Mouse (Mus musculus): ENCODE results near the gene Nfkbiz. TPM values are rescaled to one million over a fixed set of nuclear protein-coding genes. Genes with fewer than 3 reads are reported as not detected.

The Nfkbiz gene
- polyA plus RNA-seq, 1 experiment from 2014 or later, result 3.5 TPM

- no peaks in the 10 kb centered on the region for H3K27me3 ChIP-seq (ENCODE audit: control insufficient read depth, insufficient read depth, low read length)
- peak overlapping the region; percentile 84 for H3K4me2 ChIP-seq
- no peak for ATAC-seq (replicated peaks; ENCODE audit: insufficient number of reproducible peaks, low FRiP score, low TSS enrichment)
- peak overlapping the region; percentile 93 for H3K4me3 ChIP-seq (ENCODE audit: low read depth, low read length)
- no peak overlapping the region for H3K9ac ChIP-seq (ENCODE audit: low read depth, low read length)
- 0 out of 2 replicates have a peak, but pooled peaks cover 2% of the 10 kb centered on the region for H3K36me3 ChIP-seq (ENCODE audit: control insufficient read depth, insufficient read depth, low read length)
- H3K27ac ChIP-seq (ENCODE audit: low read depth, low read length), result peak overlapping the region; percentile 85
- peaks cover 9% of the 10 kb centered on the region for H3K4me1 ChIP-seq (ENCODE audit: control insufficient read depth, insufficient read depth, low read length)
- 42% methylated on average over 18 of the region's 18 CpGs for WGBS (ENCODE audit: insufficient replicate concordance)
- H3K9me3 ChIP-seq (replicated peaks; ENCODE audit: control insufficient read depth, low read length), result no peaks in the 10 kb centered on the region
These were observed 15.8 kb downstream of the Nfkbiz start for GRCm38 (mm10) chr16:55822741-55823397.

- 0 out of 2 replicates have a peak, but pooled peaks cover 5% of the 10 kb centered on the region for H3K36me3 ChIP-seq (ENCODE audit: control insufficient read depth, insufficient read depth, low read length)
- no peaks in the 10 kb centered on the region for H3K27me3 ChIP-seq (ENCODE audit: control insufficient read depth, insufficient read depth, low read length)
- peak overlapping the region; percentile 93 for H3K4me3 ChIP-seq (ENCODE audit: low read depth, low read length)
- peak overlapping the region; percentile 84 for H3K4me2 ChIP-seq
- peak overlapping the region; percentile 86 for H3K9ac ChIP-seq (ENCODE audit: low read depth, low read length)
- no peaks in the 10 kb centered on the region for H3K9me3 ChIP-seq (replicated peaks; ENCODE audit: control insufficient read depth, low read length)
- ATAC-seq (replicated peaks; ENCODE audit: insufficient number of reproducible peaks, low FRiP score, low TSS enrichment), result peak; percentile 95
- H3K4me1 ChIP-seq (ENCODE audit: control insufficient read depth, insufficient read depth, low read length), result peaks cover 9% of the 10 kb centered on the region
- H3K27ac ChIP-seq (ENCODE audit: low read depth, low read length), result peak overlapping the region; percentile 90
- WGBS (ENCODE audit: insufficient replicate concordance), result under 1% methylated on average over 62 of the region's 67 CpGs
These were observed 16.5 kb downstream of the Nfkbiz start for GRCm38 (mm10) chr16:55821997-55822740.

- Histone ChIP-seq H3K4me3 (ENCODE audit: low read depth, low read length) (peak overlapping the region; percentile 93), H3K9ac (ENCODE audit: low read depth, low read length) (peak overlapping the region; percentile 86), H3K36me3 (ENCODE audit: control insufficient read depth, insufficient read depth, low read length) (peaks cover 7% of the 10 kb centered on the region), H3K4me1 (ENCODE audit: control insufficient read depth, insufficient read depth, low read length) (peaks cover 9% of the 10 kb centered on the region), H3K9me3 (replicated peaks; ENCODE audit: control insufficient read depth, low read length) (no peaks in the 10 kb centered on the region), H3K4me2 (peak overlapping the region; percentile 84), H3K27me3 (ENCODE audit: control insufficient read depth, insufficient read depth, low read length) (no peaks in the 10 kb centered on the region), H3K27ac (ENCODE audit: low read depth, low read length) (peak overlapping the region; percentile 90)
- under 1% methylated on average over 33 of the region's 40 CpGs for WGBS (ENCODE audit: insufficient replicate concordance)
- peak; percentile 6; the same call in 1 of the 2 replicates for ATAC-seq (replicated peaks; ENCODE audit: insufficient number of reproducible peaks, low FRiP score, low TSS enrichment)
These were observed 17.1 kb downstream of the Nfkbiz start for GRCm38 (mm10) chr16:55821571-55821981.

- H3K9me3 ChIP-seq (replicated peaks; ENCODE audit: control insufficient read depth, low read length), result no peaks in the 10 kb centered on the region
- ATAC-seq (replicated peaks; ENCODE audit: insufficient number of reproducible peaks, low FRiP score, low TSS enrichment), result no peak
- peak overlapping the region; percentile 90 for H3K27ac ChIP-seq (ENCODE audit: low read depth, low read length)
- 21% methylated on average over 20 of the region's 20 CpGs for WGBS (ENCODE audit: insufficient replicate concordance)
- peaks cover 9% of the 10 kb centered on the region for H3K4me1 ChIP-seq (ENCODE audit: control insufficient read depth, insufficient read depth, low read length)
- H3K4me2 ChIP-seq, result peak overlapping the region; percentile 84
- H3K4me3 ChIP-seq (ENCODE audit: low read depth, low read length), result peak overlapping the region; percentile 93
- H3K27me3 ChIP-seq (ENCODE audit: control insufficient read depth, insufficient read depth, low read length), result no peaks in the 10 kb centered on the region
- H3K36me3 ChIP-seq (ENCODE audit: control insufficient read depth, insufficient read depth, low read length), result peaks cover 13% of the 10 kb centered on the region
- H3K9ac ChIP-seq (ENCODE audit: low read depth, low read length), result peak overlapping the region; percentile 86
These were observed 17.7 kb downstream of the Nfkbiz start for GRCm38 (mm10) chr16:55820916-55821570.

- whole genome bisulfite sequencing (ENCODE audit: insufficient replicate concordance), result 59% methylated on average over 13 of the region's 13 CpGs
- peak overlapping the region; percentile 86 for H3K9ac ChIP-seq (ENCODE audit: low read depth, low read length)
- H3K4me1 ChIP-seq (ENCODE audit: control insufficient read depth, insufficient read depth, low read length), result peaks cover 9% of the 10 kb centered on the region
- H3K36me3 ChIP-seq (ENCODE audit: control insufficient read depth, insufficient read depth, low read length), result peaks cover 20% of the 10 kb centered on the region
- no peaks in the 10 kb centered on the region for H3K9me3 ChIP-seq (replicated peaks; ENCODE audit: control insufficient read depth, low read length)
- H3K4me2 ChIP-seq, result peak overlapping the region; percentile 84
- H3K27me3 ChIP-seq (ENCODE audit: control insufficient read depth, insufficient read depth, low read length), result no peaks in the 10 kb centered on the region
- no peak for ATAC-seq (replicated peaks; ENCODE audit: insufficient number of reproducible peaks, low FRiP score, low TSS enrichment)
- no peak overlapping the region for H3K27ac ChIP-seq (ENCODE audit: low read depth, low read length)
- H3K4me3 ChIP-seq (ENCODE audit: low read depth, low read length), result peak overlapping the region; percentile 93
These were observed 18.4 kb downstream of the Nfkbiz start for GRCm38 (mm10) chr16:55820161-55820915.

GRCm38 (mm10) chr16:55819186-55819861, 19.4 kb downstream of the Nfkbiz start:
- Histone ChIP-seq H3K27me3 (ENCODE audit: control insufficient read depth, insufficient read depth, low read length) (no peaks in the 10 kb centered on the region), H3K4me2 (peak overlapping the region; percentile 84), H3K36me3 (ENCODE audit: control insufficient read depth, insufficient read depth, low read length) (peaks cover 25% of the 10 kb centered on the region), H3K9ac (ENCODE audit: low read depth, low read length) (peak overlapping the region; percentile 34; the same call in 1 of the 2 replicates), H3K4me1 (ENCODE audit: control insufficient read depth, insufficient read depth, low read length) (peaks cover 9% of the 10 kb centered on the region), H3K9me3 (replicated peaks; ENCODE audit: control insufficient read depth, low read length) (no peaks in the 10 kb centered on the region), H3K27ac (ENCODE audit: low read depth, low read length) (no peak overlapping the region), H3K4me3 (ENCODE audit: low read depth, low read length) (peak overlapping the region; percentile 93)
- 64% methylated on average over 15 of the region's 15 CpGs for WGBS (ENCODE audit: insufficient replicate concordance)
- ATAC-seq (replicated peaks; ENCODE audit: insufficient number of reproducible peaks, low FRiP score, low TSS enrichment), result no peak

- no peak overlapping the region for H3K27ac ChIP-seq (ENCODE audit: low read depth, low read length)
- 92% methylated on average over 28 of the region's 28 CpGs for WGBS (ENCODE audit: insufficient replicate concordance)
- H3K36me3 ChIP-seq (ENCODE audit: control insufficient read depth, insufficient read depth, low read length), result peaks cover 32% of the 10 kb centered on the region
- H3K9me3 ChIP-seq (replicated peaks; ENCODE audit: control insufficient read depth, low read length), result no peaks in the 10 kb centered on the region
- H3K4me3 ChIP-seq (ENCODE audit: low read depth, low read length), result no peak overlapping the region
- peaks cover 7% of the 10 kb centered on the region; the same call in 1 of the 2 replicates for H3K4me1 ChIP-seq (ENCODE audit: control insufficient read depth, insufficient read depth, low read length)
- no peak overlapping the region for H3K9ac ChIP-seq (ENCODE audit: low read depth, low read length)
- no peak for ATAC-seq (replicated peaks; ENCODE audit: insufficient number of reproducible peaks, low FRiP score, low TSS enrichment)
- H3K4me2 ChIP-seq, result no peak overlapping the region
- no peaks in the 10 kb centered on the region for H3K27me3 ChIP-seq (ENCODE audit: control insufficient read depth, insufficient read depth, low read length)
These were observed 20.8 kb downstream of the Nfkbiz start for GRCm38 (mm10) chr16:55817717-55818515.
